Mouse (Mus musculus) right cerebral cortex, postnatal 4 days (tissue): ENCODE data around the gene Fam169a.
A peak's percentile ranks its signal among the peaks of the same experiment; 100 is the strongest.
"Not testable (repeated sequence)": the region's sequence is repeated elsewhere in the genome, so short reads cannot be mapped to it uniquely, and the experiment has no call there.

ENCODE experiments used
- DNase-seq: peaks from one replicate; pipeline ENCODE4 v3.0.0-alpha.2; 2022

The Fam169a gene

DNA sequence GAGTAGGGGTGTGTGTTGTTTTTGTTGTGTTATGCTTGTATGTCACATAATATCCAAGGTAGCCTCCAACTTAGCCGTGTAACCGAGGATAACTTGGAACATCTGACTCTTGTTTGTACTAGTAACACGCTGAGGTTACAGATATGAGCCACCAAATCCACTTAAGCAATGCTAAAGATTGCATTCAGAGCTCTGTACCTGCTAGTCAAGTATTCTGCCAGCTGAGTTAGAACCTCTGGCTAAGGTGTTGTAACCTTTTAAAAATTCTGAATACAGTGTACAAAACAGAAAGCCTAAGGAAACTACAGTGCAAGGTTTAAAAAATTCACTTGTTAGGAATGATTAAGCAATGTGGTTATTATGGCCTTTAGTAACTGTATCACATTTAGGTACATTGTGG, 13.5 kb downstream of the Fam169a start:
- DNase-seq: no peak

DNA sequence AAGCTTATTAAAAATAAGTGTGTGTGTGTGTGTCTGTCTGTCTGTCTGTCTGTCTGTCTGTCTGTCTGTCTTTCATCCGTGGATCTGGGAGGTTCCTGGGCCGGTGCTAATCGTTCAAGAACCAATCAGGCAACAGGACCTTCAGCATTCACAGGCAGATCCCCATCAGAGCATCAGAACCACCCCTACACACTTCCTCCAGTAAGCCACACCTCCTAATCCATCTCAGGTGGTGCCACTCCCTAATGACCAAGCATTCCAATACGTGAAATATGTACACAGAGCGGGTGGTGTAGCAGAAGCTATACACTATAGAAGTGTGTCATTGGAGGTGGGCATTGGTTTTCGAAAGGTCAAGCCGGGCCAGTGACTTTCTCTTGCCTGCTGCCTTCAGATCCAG, 15.3 kb downstream of the Fam169a start:
- DNase-seq: no peak

DNA sequence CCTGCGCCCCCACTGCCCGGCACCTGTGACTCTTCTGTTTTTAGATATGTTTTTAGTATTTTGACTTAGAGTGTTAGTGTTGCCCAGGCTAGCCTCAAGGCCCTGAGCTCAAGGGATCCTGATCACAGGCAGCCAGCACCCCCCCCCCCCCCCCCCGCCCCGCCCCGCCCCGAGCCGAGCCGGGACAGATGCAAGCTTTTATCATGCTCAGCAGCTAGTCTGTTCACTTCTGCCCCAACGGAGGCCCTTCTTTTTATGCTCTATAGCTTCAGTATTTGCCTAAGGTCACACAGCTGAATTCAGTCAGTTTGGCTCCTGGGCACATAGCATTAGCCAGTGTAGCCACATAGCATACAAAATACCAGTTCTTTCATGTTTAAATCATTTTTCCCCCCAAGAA, 19.2 kb downstream of the Fam169a start:
- no peak for DNase-seq

DNA sequence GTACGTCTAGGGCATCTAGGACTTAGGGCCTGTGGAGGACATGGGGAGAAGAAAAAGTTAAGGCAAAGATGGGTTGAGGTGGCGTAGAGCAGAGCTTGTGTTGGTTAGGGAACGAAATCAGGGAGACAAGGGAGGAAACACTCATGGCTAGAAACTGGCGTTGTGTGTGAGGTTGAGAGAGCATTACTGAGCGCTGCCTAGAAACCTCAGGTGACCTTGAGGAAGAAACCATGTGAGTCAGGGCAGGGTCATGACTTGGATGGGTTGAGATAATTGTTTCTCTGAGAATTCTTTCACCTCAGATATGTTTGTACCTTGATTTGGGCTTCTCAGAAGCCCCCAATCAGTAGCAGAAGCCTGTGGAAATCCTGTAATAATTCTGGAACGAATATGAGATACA, 20.3 kb downstream of the Fam169a start:
- no peak for DNase-seq

DNA sequence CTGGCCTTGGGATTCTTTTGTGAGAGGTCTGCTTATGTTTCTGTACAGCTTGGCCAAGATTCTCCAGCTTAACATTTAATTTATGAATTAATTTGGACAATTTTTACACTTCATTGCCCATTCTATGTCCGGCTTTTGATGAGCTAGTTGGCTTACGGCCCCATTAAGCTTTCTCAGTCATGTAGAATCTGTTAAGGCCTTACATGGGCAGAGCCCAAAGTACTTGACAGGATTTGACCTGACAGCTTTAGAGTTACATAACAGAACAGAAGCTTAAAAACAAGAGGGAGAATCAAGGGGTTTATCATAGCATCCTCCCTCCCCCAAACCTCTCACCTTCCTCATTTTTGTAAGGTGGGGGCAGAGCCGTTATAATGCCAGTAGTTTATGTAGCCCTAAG, 21.1 kb downstream of the Fam169a start:
- DNase-seq: no peak

DNA sequence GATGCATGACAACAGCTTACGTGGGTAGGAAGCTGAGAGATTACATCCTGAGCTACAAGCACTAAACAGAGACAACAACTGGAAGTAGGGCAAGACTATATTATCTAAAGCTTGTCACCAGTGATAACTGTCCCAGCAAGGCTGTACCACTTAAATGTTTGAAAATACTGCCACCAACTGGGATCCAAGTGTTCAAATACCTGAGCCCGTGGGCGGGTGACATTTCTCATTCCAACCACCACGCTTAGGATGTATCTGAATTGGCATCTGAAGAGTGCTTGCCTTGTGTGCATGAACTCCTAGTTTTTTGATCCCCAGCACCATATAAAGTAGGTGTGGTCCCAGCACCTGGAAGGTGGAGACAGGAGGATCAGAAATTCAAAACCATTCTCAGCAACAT, 28.6 kb downstream of the Fam169a start:
- DNase-seq: no peak

DNA sequence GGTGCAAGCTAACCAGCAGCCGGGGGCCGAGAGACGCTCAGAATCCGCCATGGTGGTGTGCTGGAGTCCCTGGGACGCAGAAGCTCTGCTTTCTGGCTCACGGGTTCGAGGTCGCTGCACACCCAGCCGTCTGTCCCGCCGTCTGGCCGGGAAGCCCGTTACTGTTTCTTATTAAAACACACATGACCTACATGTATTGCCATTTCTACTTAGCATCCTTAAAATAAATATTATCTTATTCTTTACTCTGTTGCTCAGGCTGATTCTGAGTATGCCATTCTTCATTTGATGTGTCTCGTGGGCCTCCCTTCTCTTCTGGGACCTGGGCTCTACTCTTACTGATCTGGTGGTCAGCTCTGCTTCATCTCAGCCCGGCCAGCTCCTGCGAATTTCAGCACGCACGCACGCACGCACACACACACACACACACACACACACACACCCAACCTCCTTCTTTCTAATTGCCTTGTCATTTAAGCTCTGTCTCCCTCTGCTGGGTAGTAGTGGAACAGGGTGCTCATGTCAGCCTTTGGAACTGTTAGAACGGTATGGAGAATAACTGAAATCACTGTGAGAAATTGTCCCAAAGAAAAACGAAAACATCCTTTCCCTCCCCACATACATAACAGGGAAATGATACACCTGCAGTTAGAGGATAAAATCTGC, 32.2 kb downstream of the Fam169a start, which contains the start of gene Gm6169:
TSS of gene Gm6169 (minus strand) at position 51 of the 666 bp plus-strand sequence.
- DNase-seq: peak; percentile 66

DNA sequence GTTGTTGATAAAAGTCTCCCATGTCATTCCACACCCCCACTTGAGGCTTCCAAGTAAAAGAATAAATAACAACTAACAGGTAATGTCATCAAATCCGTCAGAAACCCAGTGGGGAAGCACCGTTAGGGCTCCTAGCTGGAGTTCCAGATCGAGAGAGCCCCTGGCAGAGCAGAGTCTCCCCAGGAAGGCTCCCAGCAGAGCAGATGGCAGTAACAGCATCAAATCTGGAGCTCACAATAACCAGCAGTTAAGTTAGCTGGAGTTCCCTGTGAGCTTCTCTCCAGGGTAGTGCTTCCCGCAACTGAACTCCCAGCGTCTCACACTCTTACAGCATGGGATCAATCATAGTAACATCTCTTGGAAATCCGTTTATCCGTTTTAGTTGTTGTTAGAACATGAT, 37.9 kb downstream of the Fam169a start:
- no peak for DNase-seq

DNA sequence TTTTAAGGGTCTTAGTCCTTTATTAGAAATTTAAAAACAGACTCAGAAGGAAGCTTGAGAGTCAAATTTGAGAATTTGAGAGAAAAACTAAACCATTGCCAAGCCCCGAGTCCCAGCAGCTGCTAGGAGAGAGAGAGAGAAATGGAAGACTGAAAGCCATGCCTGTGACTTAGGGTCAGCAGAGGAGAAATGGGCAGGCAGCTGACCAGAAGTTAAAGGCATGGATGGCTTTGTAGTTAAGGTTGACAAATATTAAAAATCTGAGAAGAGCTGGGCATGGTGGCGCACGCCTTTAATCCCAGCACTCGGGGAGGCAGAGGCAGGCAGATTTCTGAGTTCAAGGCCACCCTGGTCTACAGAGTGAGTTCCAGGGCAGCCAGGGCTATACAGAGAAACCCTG, 40.6 kb downstream of the Fam169a start:
- not testable (repeated sequence) for DNase-seq

DNA sequence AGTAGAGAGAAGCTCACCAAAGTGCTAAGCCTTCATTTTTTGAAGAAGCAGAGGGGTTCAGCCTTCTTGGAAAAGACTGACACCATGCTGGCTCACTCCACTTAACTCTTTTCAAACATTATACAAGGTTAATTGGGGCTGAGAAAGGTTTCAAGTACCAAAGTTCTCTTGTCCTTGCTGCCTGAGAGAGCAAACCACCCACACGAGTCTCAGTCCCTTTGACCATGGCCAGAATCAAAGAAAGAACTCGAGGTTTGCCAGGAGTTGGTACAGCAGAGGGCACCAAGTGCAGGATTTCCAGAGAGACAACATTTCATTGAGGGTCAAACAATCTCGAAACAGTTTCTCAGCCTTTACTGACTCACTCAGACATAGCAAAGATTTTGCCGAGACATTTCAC, 42.0 kb downstream of the Fam169a start:
- DNase-seq: no peak

DNA sequence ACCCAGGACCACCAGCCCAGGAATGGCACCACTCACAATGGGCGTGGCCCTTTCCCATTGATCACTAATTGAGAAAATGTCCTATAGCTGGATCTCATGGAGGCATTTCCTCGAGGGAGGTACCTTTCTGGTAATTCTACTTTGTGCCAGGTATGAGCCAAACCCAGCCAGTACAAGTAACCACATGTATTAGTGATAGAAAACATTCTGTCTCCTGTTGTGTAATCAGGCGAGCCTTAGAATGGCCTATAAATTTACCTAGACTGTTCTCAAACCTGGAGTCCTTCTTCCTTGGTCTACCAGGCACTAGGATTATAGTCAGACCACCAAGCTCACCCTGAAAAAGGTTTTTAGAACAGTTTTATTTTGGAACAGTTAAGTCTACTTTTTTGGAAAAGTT, 54.3 kb downstream of the Fam169a start:
- DNase-seq: no peak

DNA sequence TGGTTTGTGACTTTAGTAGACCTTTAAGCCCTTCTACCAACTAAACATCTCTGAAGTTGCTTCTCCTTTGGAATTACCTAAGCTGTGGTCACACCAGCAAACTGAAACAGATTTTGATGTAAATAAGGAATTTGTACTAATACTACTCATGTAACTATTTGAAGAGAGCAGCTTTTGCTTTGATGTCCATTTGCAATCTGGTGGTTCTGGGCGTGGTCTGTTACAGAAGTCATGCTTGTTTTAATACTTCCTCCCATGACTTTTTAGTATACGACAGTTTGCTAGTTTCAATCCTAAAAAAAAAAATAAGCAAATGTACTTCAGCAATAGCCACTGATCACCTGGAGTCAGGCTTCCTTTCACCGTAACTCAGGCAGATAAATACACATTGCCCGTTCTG, 62.6 kb downstream of the Fam169a start:
- DNase-seq: not testable (repeated sequence)

DNA sequence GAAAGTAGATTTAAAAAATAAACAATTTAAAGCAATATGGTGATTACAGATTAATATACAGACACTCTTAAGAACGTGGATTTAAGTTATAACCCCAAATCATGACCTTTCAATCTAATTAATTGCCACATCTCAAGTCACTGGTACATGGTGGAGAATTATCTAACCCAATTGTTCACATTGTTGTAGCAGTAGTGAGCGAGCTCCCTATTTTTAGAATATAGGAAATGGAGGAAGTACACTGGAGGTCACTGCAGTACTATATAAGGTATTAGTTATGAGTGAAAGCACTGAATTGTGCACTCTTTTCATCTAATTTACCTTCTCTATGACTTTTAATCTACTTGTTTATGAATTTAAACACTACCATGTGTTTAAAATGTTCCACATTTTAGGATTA, 63.3 kb downstream of the Fam169a start:
- not testable (repeated sequence) for DNase-seq

DNA sequence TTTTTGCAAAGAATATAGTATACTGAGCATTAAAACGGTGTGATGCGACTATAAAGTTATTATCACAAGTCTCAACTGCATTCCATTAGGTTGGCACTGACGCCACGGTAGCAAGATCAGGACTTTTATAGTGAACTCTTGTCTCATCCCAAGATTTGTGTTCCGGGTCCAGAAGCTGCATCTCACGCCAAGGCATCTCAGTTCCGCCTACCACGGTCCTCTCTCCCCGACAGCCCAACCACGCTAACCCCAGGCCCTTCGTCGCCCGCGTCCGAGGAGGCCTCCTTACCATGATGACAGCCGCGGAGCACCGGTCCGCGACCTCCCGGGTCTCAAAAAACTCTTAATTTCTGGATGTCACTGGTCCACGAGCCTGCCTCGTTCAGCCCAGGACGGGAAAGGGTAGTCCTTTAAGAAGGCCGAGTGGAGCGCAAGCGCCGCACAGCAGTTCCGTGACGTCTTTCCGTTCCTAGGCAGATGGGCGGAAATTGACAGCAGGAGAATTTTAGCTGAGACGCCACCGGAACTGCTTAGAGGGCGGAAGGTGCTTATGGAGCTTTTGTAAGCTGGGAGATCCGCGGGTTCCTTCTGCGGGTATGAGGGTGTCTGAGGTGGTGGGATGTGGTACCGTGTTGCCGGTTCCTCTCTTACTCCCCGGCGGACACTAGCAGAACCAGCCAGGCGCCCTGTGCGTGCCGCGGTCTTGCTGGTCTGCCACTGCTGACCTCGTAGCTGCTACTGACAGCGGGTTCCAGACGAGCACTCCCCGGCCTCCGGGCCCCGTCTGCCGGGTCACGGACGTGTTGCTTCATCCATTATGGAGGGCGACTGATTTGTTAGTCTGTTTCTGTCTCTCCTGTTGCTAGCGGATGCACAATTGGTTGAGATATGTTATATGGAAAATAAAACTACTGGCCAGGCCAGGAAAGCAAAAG, 70.6 kb downstream of the Fam169a start, which contains the start of the genes Gfm2 and Nsa2:
TSS of gene Gfm2 (plus strand) at position 472 of the 935 bp plus-strand sequence.
TSS of gene Nsa2 (minus strand) at position 472 of the 935 bp plus-strand sequence.
- peak; percentile 81 for DNase-seq

DNA sequence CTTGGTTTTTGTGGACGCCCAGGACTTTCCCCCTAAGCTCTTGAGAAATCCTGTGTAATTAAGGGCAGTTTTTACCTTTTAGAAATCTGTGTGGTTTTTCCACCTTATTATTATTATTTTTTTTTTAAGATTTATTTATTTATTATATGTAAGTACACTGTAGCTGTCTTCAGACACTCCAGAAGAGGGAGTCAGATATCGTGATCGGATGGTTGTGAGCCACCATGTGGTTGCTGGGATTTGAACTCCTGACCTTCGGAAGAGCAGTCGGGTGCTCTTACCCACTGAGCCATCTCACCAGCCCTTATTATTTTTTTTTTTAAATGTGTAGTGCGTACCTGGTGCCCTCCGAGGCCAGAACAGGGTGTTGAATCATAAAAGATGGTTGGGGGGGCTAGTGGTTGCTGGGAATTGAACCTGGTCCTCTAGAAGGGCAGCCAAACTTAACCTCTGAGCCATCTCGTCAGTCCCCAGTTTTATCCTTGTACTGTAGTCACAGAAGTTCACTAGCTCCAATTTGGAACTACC, 71.4 kb downstream of the Fam169a start:
- DNase-seq: not testable (repeated sequence)

DNA sequence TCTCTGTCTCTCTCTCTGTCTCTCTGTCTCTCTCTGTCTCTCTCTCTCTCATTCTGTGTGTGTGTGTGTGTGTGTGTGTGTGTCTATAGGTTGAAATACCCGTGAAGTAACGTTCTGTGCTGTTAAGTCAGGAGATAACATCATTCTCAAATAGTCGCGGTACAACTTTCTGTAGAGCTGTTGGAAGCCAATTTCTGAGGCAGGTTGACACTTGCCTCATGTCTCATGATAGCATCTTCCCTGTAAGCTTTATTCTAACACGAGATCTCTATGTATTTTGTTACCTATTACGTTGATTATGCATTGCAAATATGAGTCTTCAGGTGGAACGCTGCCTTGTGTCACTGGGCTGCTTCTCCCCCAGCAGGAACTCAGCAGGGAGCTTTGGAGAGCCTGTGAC, 75.2 kb downstream of the Fam169a start:
- DNase-seq: no peak

DNA sequence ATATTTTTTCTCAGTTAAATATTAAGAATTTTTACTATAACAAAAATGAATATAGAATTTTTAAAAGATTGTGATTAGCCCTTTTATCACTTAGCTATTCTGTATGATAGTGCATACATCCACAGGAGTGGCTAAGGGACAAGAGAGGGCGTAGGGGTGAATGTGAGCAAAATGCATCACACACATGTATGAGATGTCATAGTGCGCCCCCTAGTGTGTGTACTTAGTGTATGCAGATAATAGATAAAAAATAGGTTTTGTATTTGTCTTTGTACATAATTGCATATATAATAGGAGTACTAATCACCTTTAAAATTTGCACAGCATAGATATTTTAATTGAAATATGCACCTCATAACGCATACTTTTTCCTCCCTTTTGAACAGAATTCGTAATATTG, 78.7 kb downstream of the Fam169a start:
- DNase-seq: peak; percentile 54

DNA sequence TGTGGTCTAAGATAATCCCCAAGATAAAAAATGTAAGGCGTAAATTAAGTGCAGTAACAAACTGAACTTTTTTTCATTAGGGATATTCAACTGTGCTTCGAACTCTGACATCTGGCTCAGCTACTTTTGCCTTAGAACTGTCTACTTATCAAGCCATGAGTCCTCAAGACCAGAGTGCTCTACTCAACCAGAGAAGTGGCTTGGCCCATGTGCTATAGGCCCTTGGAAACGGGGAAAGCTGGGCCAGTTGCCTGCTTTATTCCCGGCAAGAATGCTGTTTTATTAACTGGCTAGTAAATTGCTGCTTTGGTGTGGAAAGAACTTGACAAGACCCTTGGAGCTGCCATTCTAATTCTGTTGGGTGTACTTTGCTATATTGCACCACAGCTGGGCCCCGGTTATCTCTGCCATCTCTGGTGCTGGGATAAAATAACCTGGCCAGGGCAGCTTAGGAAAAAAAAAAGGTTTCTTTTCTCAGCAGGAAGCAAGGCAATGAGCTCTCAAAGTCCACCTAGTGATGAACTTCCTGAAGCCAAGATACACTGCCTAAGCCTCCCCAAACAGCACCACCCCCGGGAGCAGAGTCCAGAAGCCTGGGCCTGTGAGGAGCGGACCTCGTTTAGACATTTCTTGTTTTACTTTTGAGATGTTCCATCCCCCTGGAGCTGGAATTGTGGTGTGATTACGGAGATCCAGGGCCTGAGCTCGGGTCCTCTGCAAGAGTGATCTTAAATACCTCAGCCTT, 108.6 kb downstream of the Fam169a start:
- no peak for DNase-seq

DNA sequence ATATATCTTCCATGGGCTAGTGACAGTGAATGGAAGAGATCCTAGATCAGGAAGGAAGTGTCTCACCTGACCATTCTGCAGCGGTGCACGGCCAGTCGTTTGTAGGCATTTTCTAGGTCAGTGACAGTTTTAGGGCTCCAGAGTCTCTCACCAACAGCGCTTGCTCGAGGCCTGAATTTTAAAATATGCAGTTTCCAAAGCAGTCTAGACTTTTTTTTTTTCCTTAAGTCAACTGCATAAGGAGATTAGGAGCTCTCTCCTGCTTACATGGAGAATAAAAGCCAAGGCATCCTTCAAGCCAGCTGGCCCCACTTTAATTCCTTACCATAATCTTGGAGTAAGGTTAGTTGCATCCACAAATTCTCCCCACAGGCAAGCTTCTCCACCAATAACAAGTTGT, 109.6 kb downstream of the Fam169a start:
- DNase-seq: no peak

DNA sequence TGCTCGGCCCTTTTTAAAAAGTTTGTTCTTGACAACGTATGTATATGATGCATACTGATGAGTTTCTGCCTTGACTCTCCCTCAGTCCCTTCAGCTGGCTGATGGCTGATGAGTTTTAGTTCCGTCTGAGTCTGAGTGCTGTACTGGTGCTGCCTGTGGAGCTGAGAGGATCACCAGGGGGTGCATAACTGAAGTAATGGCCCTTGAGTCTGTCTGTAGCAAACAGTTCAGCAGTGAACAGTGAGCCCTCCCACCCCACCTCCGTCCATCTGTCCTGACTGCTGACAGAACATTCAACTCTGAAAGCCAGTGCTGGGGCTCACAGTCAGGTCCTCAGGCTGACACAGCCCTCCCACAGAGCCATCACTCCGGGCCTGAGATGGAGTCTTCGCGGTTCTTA, 111.9 kb downstream of the Fam169a start:
- no peak for DNase-seq

DNA sequence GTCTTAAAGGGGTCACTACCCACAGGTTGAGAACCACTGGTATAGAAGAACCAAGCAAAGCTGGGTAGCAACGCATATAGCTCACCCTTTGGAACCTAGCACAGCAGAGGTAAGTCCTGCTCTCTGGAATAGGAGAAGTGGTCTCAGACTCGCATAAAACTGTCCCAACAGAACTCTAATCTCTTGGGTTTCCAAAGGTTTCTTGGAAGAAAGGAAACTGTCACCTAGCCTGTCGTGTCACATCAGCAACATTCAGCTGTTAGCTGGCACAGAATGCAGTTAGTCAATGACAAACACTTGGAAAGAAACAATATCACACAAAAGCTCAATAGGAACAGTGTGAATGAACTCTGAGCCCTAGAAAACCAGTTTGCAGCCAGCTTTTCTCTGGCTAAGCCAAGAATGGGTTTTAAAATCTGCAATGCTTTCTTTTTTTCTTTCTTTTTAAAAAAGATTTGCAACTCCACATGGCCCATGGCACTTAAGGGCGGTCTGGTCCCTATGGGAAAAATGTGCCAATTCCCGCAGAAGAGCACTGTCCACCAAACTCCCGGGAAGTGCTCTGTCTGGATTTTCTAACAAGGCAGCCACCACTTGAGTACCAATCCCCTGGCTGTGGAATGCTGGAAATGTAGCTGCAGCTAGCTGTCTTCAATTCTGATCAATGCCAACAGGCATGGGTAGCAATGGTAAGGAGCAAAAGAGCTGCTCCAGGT, 113.2 kb downstream of the Fam169a start:
- DNase-seq: no peak
